Mouse (Mus musculus) liver, embryonic 14.5 days (tissue): ENCODE results near the gene Lzts2.

Experiments used
- CTCF ChIP-seq: IDR thresholded peaks from 2 replicates; pipeline ENCODE4 v1.5.1; 2016; ENCODE audit warnings: antibody characterized with exemption, low read depth, control low read depth
- EP300 ChIP-seq: IDR thresholded peaks from 2 replicates; pipeline ENCODE4 v1.6.1; 2016; ENCODE audit warnings: antibody characterized with exemption, low read depth

DNA sequence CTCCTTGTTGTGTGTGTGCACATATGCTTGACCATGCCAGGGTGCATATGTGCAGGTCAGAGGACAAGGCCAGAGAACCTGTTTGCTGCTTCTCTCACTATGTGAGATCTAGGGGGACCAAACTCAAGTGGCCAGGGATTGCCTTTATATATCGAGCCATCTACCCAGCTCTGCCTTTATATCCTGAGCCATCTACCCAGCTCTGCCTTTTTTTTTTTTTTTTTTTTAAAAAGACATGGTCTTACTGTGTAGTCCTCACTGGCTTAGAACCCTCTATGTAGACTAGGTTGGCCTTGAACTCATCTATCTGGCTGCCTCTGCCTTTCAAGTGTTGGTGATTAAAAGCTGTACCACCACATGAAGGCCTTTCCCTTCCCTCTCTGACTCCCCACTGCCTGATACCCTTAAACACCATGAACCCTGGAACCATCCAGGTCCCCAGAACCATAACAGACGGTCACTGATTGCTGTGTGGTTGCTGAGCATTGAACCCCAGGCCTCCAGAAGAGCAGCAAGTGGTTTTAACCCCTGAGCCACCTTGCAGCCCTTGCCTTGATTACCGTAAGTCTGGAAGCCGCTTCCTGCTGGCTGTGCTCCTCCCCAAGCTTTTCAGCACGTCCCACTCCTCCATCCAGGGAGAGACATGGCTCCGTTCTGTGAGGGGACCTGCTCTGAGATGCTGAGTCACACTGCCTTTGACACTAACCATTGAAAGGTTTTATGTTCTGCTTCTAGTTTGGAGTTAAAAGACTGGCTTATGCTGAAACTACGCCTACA, 10.3 kb upstream of the Lzts2 start:
- TF ChIP-seq CTCF (no peak), EP300 (no peak)
